Mouse (Mus musculus) neural tube, embryonic 15.5 days (tissue): ENCODE data around the gene Bmp6. TPM values are rescaled to one million over a fixed set of nuclear protein-coding genes. Genes with fewer than 3 reads are reported as not detected.

ENCODE experiments used
- ATAC-seq: fragments of 200-750 bp; cut with Nextera tagmentation; 2 replicates; pipeline ENCODE4 v1.8.0; 2017; ENCODE audit warnings: mild to moderate bottlenecking, moderate TSS enrichment, moderate library complexity; ENCODE audit not compliant: low FRiP score
- H3K27ac ChIP-seq: fragments of 300-500 bp; sonication (generic); replicated peaks from 2 replicates; pipeline ENCODE4 v1.5.1; 2015; ENCODE audit warnings: mild to moderate bottlenecking, inconsistent platforms
- H3K27me3 ChIP-seq: fragments of 300-500 bp; sonication (generic); replicated peaks from 2 replicates; pipeline ENCODE4 v1.6.1; 2015; ENCODE audit warnings: inconsistent platforms
- H3K36me3 ChIP-seq: fragments of 300-500 bp; sonication (generic); 2 replicates; pipeline ENCODE4 v1.6.1; 2015; ENCODE audit warnings: inconsistent platforms
- H3K4me1 ChIP-seq: fragments of 300-500 bp; sonication (generic); 2 replicates; pipeline ENCODE4 v1.6.1; 2015; ENCODE audit warnings: inconsistent platforms
- H3K4me2 ChIP-seq: fragments of 300-500 bp; sonication (generic); 2 replicates; pipeline ENCODE4 v1.6.1; 2015; ENCODE audit warnings: inconsistent platforms, mild to moderate bottlenecking, moderate library complexity
- H3K4me3 ChIP-seq: fragments of 300-500 bp; sonication (generic); replicated peaks from 2 replicates; pipeline ENCODE4 v1.5.1; 2015; ENCODE audit warnings: mild to moderate bottlenecking, inconsistent platforms
- H3K9ac ChIP-seq: fragments of 300-500 bp; sonication (generic); replicated peaks from 2 replicates; pipeline ENCODE4 v1.6.1; 2015; ENCODE audit warnings: mild to moderate bottlenecking, inconsistent platforms
- H3K9me3 ChIP-seq: fragments of 300-500 bp; sonication (generic); replicated peaks from 2 replicates; pipeline ENCODE4 v1.6.1; 2016; ENCODE audit warnings: inconsistent platforms
- WGBS: fragments of 180-500 bp; shearing (Covaris S2); methylation state at CpG from one replicate; pipeline ENCODE4 v1.1.7; 2015; ENCODE audit warnings: mixed read lengths; 5-methylcytosine and 5-hydroxymethylcytosine counted together
- polyA plus RNA-seq: library from polyadenylated mRNA; unstranded; fragments of >200 nt; fragmentation: Nextera tagmentation; extraction: Ambion mirVana; gene quantifications from 2 replicates; pipeline ENCODE4 v1.2.1, GENCODE M21; 2015

The Bmp6 gene
- polyA plus RNA-seq, 1 experiment from 2014 or later = 3.1 TPM

DNA sequence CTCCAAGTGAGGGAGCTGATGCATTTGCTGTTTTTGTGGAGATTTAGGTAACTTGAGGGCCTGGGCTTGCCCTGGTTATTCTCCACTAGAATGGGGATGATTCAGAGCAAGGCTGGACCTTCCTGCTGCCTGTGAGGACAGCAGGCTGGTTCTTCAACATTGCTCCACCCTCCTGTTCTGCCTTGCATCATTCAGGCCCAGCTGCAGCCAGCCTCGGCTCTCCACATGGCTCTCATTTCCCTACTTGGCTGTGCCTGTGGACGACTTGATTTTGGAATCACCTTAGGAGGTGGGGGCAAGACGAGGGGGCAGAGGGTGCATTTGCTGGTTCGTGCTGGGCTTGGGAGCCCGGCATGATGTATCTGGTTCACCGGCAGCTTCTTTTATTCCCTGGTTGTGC lies 53.8 kb downstream of the Bmp6 start:
- Histone ChIP-seq H3K9me3 (no peaks in the 10 kb centered on the region), H3K27me3 (no peaks in the 10 kb centered on the region), H3K4me3 (no peak overlapping the region), H3K36me3 (no peaks in the 10 kb centered on the region), H3K27ac (no peak overlapping the region), H3K4me1 (no peaks in the 10 kb centered on the region), H3K4me2 (no peak overlapping the region), H3K9ac (no peak overlapping the region)
- WGBS = 89% methylated on average over 6 of the region's 6 CpGs
- ATAC-seq = no peak

- no peak for ATAC-seq
- Histone ChIP-seq H3K4me1 (no peaks in the 10 kb centered on the region), H3K9me3 (no peaks in the 10 kb centered on the region), H3K4me3 (no peak overlapping the region), H3K36me3 (no peaks in the 10 kb centered on the region), H3K4me2 (no peak overlapping the region), H3K27me3 (no peaks in the 10 kb centered on the region), H3K27ac (no peak overlapping the region), H3K9ac (no peak overlapping the region)
- WGBS = 88% methylated on average over 8 of the region's 8 CpGs
These were observed 55.8 kb downstream of the Bmp6 start for GRCm38 (mm10) chr13:38400662-38401061.

DNA sequence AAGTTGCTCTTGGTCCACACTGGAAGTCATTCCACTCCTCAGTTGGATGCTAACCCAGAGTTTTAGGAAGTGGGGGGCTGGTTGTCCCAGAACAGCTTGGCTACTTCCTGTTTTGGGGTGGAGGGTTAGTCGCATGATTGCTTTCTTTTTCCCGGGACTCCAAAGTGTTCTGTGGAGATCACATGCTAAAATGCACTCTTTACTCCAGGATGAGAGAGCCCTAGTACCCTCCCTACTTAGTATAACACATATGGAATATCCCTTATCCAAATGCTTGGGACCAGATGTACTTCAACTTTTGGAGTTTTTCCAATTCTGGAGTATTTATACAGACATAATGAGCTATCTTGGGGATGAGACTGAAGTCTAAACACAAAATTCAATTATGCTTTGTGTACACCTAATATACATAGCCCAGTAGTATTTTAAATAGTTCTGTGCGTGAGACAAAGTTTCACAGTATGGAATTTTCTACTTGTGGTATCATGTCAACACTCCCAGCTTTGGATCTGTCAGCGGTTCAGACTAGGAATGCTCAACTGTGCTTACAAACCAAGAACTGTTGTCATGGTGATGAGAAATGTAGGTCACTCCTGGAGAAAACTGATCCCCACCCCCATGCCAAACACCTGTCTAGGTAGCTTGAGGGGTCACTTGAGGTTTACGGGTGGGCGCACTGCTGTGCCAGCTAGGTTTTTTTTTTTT lies 62.9 kb downstream of the Bmp6 start:
- H3K4me3 ChIP-seq = no peak overlapping the region
- peaks cover 5% of the 10 kb centered on the region; the same call in 1 of the 2 replicates for H3K4me1 ChIP-seq
- no peaks in the 10 kb centered on the region for H3K9me3 ChIP-seq
- no peak overlapping the region for H3K4me2 ChIP-seq
- no peak for ATAC-seq
- no peak overlapping the region for H3K27ac ChIP-seq
- no peaks in the 10 kb centered on the region for H3K27me3 ChIP-seq
- H3K36me3 ChIP-seq = no peaks in the 10 kb centered on the region
- WGBS = 80% methylated on average over 6 of the region's 6 CpGs
- H3K9ac ChIP-seq = no peak overlapping the region

GRCm38 (mm10) chr13:38408636-38409035 lies 63.7 kb downstream of the Bmp6 start:
- peaks cover 5% of the 10 kb centered on the region; the same call in 1 of the 2 replicates for H3K4me1 ChIP-seq
- ATAC-seq = no peak
- H3K4me3 ChIP-seq = no peak overlapping the region
- WGBS = 73% methylated on average over 3 of the region's 3 CpGs
- no peaks in the 10 kb centered on the region for H3K36me3 ChIP-seq
- no peak overlapping the region for H3K4me2 ChIP-seq
- H3K9ac ChIP-seq = no peak overlapping the region
- H3K9me3 ChIP-seq = no peaks in the 10 kb centered on the region
- H3K27ac ChIP-seq = no peak overlapping the region
- no peaks in the 10 kb centered on the region for H3K27me3 ChIP-seq

DNA sequence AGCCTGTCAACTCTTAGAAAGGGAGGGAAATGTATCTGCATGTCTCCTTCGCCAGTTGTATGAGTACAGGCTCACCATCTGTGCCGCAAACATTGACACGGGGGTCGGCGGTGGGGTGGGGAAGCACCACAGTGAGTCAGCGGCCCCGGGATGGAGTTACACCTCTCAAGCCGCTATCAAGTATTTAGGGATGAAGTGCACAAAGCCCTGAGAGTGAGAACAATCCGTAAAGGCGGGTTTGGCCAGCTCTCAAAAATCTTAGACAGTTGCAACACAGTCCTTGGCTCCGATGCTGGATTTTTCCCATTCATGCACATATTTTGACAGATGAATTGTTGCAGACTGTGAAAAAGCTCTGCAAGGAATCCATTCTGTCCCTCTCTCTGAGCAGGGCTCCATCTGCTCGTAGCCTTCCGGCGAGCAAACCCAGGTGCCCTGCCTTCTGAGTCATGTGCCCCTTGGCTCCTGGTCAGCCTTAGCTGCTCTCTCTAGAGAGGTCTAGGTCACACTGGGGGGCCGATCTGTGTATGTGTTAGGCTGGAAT lies 65.5 kb downstream of the Bmp6 start:
- Histone ChIP-seq H3K4me1 (peaks cover 5% of the 10 kb centered on the region; the same call in 1 of the 2 replicates), H3K27me3 (no peaks in the 10 kb centered on the region), H3K9ac (no peak overlapping the region), H3K36me3 (no peaks in the 10 kb centered on the region), H3K27ac (no peak overlapping the region), H3K9me3 (no peaks in the 10 kb centered on the region), H3K4me3 (no peak overlapping the region), H3K4me2 (peak overlapping the region; percentile 11; the same call in 1 of the 2 replicates)
- WGBS = 40% methylated on average over 15 of the region's 15 CpGs
- ATAC-seq = no peak

- no peaks in the 10 kb centered on the region for H3K4me1 ChIP-seq
- no peaks in the 10 kb centered on the region for H3K27me3 ChIP-seq
- H3K36me3 ChIP-seq = no peaks in the 10 kb centered on the region
- no peak overlapping the region for H3K4me3 ChIP-seq
- ATAC-seq = no peak
- H3K27ac ChIP-seq = no peak overlapping the region
- H3K9ac ChIP-seq = no peak overlapping the region
- WGBS = 93% methylated on average over 7 of the region's 7 CpGs
- H3K4me2 ChIP-seq = no peak overlapping the region
- H3K9me3 ChIP-seq = no peaks in the 10 kb centered on the region
These were observed 74.9 kb downstream of the Bmp6 start for GRCm38 (mm10) chr13:38419781-38420180.

DNA sequence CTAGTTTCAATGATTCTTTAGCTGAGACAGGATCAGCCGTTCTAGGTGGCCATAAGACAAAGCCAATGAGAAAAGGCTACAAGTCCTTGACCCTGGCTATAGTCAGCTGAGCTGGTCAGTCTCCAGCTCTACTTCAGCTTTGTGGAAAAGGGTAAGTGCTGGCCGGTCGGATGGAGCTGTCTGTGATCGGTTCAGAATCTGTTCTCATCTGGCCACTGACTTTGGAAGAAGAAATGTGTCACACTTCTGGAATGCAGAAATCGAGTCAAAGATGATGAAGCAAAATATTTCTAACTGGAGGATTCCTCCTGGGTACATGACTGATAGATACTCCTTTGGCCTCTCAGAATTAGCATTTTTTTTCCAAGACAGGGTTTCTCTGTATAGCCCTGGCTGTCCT lies 77.6 kb downstream of the Bmp6 start:
- no peak overlapping the region for H3K4me2 ChIP-seq
- 88% methylated on average over 5 of the region's 5 CpGs for WGBS
- H3K9me3 ChIP-seq = no peaks in the 10 kb centered on the region
- H3K9ac ChIP-seq = no peak overlapping the region
- no peaks in the 10 kb centered on the region for H3K36me3 ChIP-seq
- no peak for ATAC-seq
- H3K4me3 ChIP-seq = no peak overlapping the region
- no peaks in the 10 kb centered on the region for H3K4me1 ChIP-seq
- no peak overlapping the region for H3K27ac ChIP-seq
- H3K27me3 ChIP-seq = no peaks in the 10 kb centered on the region

DNA sequence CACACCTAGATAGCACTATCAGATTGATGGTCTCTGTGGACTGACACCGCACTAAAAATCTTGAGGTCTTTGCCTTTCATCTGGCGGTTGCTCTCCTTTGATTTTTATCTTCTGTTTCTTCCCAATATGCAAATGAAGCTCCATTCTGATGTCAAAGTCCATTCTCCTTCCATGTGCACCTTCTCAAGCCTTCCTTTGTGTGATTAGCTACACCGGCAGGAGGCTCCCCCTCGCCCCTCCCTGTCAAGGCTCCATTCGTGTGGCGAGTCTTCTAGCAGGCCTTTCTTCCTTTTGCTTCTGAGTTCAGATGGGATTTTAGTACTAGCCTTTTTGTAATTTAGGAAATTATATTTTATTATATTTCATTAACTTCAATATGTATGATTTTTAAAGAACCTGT lies 80.4 kb downstream of the Bmp6 start:
- no peak for ATAC-seq
- WGBS = 43% methylated on average over 6 of the region's 6 CpGs
- no peaks in the 10 kb centered on the region for H3K36me3 ChIP-seq
- no peak overlapping the region for H3K9ac ChIP-seq
- no peaks in the 10 kb centered on the region for H3K27me3 ChIP-seq
- H3K27ac ChIP-seq = no peak overlapping the region
- H3K4me2 ChIP-seq = no peak overlapping the region
- no peaks in the 10 kb centered on the region for H3K4me1 ChIP-seq
- no peak overlapping the region for H3K4me3 ChIP-seq
- H3K9me3 ChIP-seq = no peaks in the 10 kb centered on the region

DNA sequence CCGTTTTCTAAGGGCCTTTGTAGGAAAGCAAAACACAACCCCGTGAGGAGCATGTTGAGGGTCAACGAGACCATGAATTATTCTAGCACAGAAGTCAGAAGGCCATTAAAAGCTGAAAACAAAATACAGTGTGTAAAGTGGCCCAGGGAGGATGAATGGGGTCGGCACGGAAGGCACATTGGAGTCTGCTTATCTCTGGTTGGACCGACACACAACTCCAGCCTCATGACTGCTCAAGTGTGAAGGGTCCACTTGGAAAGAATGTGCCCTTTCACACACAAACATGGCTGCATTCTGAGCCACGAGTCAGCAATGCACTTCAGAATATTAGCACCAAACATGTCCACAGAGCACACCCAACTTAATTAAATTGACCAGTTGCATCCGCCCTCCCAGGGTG lies 84.8 kb downstream of the Bmp6 start:
- 67% methylated on average over 8 of the region's 8 CpGs for WGBS
- H3K27me3 ChIP-seq = no peaks in the 10 kb centered on the region
- no peaks in the 10 kb centered on the region for H3K36me3 ChIP-seq
- H3K9me3 ChIP-seq = no peaks in the 10 kb centered on the region
- no peak overlapping the region for H3K4me2 ChIP-seq
- H3K9ac ChIP-seq = no peak overlapping the region
- no peak overlapping the region for H3K27ac ChIP-seq
- no peak overlapping the region for H3K4me3 ChIP-seq
- no peak for ATAC-seq
- H3K4me1 ChIP-seq = no peaks in the 10 kb centered on the region

- ATAC-seq = no peak
- Histone ChIP-seq H3K4me3 (no peak overlapping the region), H3K9me3 (no peaks in the 10 kb centered on the region), H3K4me1 (no peaks in the 10 kb centered on the region), H3K27ac (no peak overlapping the region), H3K36me3 (no peaks in the 10 kb centered on the region), H3K4me2 (no peak overlapping the region), H3K27me3 (no peaks in the 10 kb centered on the region), H3K9ac (no peak overlapping the region)
- WGBS = 91% methylated on average over 6 of the region's 6 CpGs
These were observed 85.2 kb downstream of the Bmp6 start for GRCm38 (mm10) chr13:38430075-38430474.

- no peak for ATAC-seq
- 94% methylated on average over 5 of the region's 5 CpGs for WGBS
- Histone ChIP-seq H3K4me1 (no peaks in the 10 kb centered on the region), H3K27me3 (no peaks in the 10 kb centered on the region), H3K9me3 (no peaks in the 10 kb centered on the region), H3K4me2 (no peak overlapping the region), H3K36me3 (no peaks in the 10 kb centered on the region), H3K4me3 (no peak overlapping the region), H3K9ac (no peak overlapping the region), H3K27ac (no peak overlapping the region)
These were observed 89.9 kb downstream of the Bmp6 start for GRCm38 (mm10) chr13:38434831-38435230.

GRCm38 (mm10) chr13:38437930-38438329 lies 93.0 kb downstream of the Bmp6 start:
- Histone ChIP-seq H3K4me1 (no peaks in the 10 kb centered on the region), H3K36me3 (no peaks in the 10 kb centered on the region), H3K27ac (no peak overlapping the region), H3K4me3 (no peak overlapping the region), H3K9ac (no peak overlapping the region), H3K9me3 (no peaks in the 10 kb centered on the region), H3K27me3 (no peaks in the 10 kb centered on the region), H3K4me2 (no peak overlapping the region)
- WGBS = 25% methylated on average over 5 of the region's 5 CpGs
- ATAC-seq = no peak
